8 mouse cellular contexts compared by ENCODE assay signal in the genomic region with DNA sequence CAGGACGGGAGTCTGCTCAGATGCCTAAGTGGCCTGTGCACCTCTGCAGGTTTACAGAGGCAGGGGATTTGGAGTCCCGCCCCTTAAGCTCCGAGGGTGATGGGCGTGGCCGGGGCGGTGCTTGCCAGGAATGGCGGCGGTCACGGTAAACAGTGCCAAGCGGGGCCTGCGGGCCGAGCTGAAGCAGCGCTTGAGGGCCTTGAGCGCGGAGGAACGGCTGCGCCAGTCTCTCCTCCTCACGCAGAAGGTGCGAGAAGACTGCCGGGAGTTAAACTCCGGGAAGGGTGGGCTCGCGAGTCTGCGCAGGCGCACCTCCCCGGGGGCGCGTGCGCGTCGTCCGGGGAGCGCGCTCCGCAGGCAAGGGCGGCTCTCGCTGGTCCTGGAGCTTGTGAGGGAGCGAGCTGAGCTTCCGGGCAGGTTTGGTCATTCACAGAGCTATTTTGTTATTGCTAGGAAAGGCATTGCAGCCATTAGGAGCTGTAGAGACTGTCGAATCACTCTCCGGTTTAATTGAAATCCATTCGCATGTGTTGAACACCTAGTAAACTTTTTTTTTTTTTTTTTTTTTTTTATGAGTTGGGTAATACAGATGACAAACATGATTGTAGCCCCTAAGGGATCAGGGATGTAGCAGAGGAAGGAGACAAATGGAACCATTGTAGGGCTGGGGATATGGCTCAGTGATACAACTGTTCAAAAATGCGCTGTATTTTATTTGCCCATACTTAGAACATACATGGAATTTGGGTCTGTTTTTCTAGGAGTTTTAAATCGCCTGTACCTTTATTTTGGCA. TPM values are rescaled to one million over a fixed set of nuclear protein-coding genes. Genes with fewer than 3 reads are reported as not detected.
DNase-seq lines count a peak whose midpoint lies in the region; ATAC-seq and TF ChIP-seq lines count a peak whose summit lies in the region.
"Not testable (repeated sequence)": the region's sequence is repeated elsewhere in the genome, so short reads cannot be mapped to it uniquely, and the experiment has no call there.

No protein-coding gene starts in this region.

- peak; percentile 92 for ATAC-seq in heart, embryonic 13.5 days (ENCODE audit: extremely low read depth, insufficient number of reproducible peaks, low FRiP score, low TSS enrichment)
- ATAC-seq in kidney, embryonic 15.5 days (replicated peaks; ENCODE audit: low FRiP score), result peak; percentile 98
- ATAC-seq in limb, embryonic 13.5 days (ENCODE audit: low FRiP score, low read depth), result peak; percentile 97
- peak; percentile 97 for ATAC-seq in midbrain, embryonic 15.5 days (replicated peaks)

- H3K4me1 ChIP-seq in bone marrow, adult 2 months (ENCODE audit: control insufficient read depth, insufficient read depth, low read length); forebrain, embryonic 10.5 days; heart, embryonic 13.5 days; kidney, embryonic 15.5 days; limb, embryonic 13.5 days; midbrain, embryonic 15.5 days; spleen, adult 2 months (ENCODE audit: control insufficient read depth, insufficient read depth, insufficient read length): not testable (repeated sequence)

- not testable (repeated sequence) for H3K36me3 ChIP-seq in forebrain, embryonic 10.5 days (replicated peaks); heart, embryonic 13.5 days; kidney, embryonic 15.5 days; limb, embryonic 13.5 days; midbrain, embryonic 15.5 days (replicated peaks); spleen, adult 2 months (ENCODE audit: control insufficient read depth, insufficient read depth, low read length)

- not testable (repeated sequence) for H3K4me3 ChIP-seq in bone marrow, adult 2 months (replicated peaks; ENCODE audit: control insufficient read depth, low read depth, low read length)
- H3K4me3 ChIP-seq in forebrain, embryonic 10.5 days, result peak overlapping the region; percentile 42
- H3K4me3 ChIP-seq in heart, embryonic 13.5 days, result peak overlapping the region; percentile 45
- H3K4me3 ChIP-seq in kidney, embryonic 15.5 days (replicated peaks), result peak overlapping the region; percentile 39
- peak overlapping the region; percentile 39 for H3K4me3 ChIP-seq in limb, embryonic 13.5 days
- peak overlapping the region; percentile 30 for H3K4me3 ChIP-seq in midbrain, embryonic 15.5 days
- peak overlapping the region; percentile 54 for H3K4me3 ChIP-seq in spleen, adult 2 months (ENCODE audit: extremely low read depth, insufficient read depth, insufficient read length)

- H3K9ac ChIP-seq in heart, embryonic 13.5 days, result peak overlapping the region; percentile 61; the same call in 1 of the 2 replicates
- H3K9ac ChIP-seq in kidney, embryonic 15.5 days; limb, embryonic 13.5 days; midbrain, embryonic 15.5 days: not testable (repeated sequence)

- 3% methylated on average over 19 of the region's 44 CpGs for WGBS in bone marrow, adult 2 months
- 9% methylated on average over 9 of the region's 44 CpGs for WGBS in forebrain, embryonic 10.5 days
- 5% methylated on average over 11 of the region's 44 CpGs for WGBS in heart, embryonic 13.5 days
- WGBS in kidney, embryonic 15.5 days, result 6% methylated on average over 15 of the region's 44 CpGs
- 4% methylated on average over 16 of the region's 44 CpGs for WGBS in limb, embryonic 13.5 days
- WGBS in midbrain, embryonic 15.5 days, result 17% methylated on average over 5 of the region's 44 CpGs
- WGBS in spleen, adult 2 months, result 3% methylated on average over 18 of the region's 44 CpGs

- H3K9me3 ChIP-seq in forebrain, embryonic 10.5 days; heart, embryonic 13.5 days; kidney, embryonic 15.5 days (replicated peaks); limb, embryonic 13.5 days; midbrain, embryonic 15.5 days: not testable (repeated sequence)

- not testable (repeated sequence) for TF ChIP-seq CTCF in bone marrow, adult 2 months (IDR thresholded peaks at IDR 0.05; ENCODE audit: control insufficient read depth, insufficient read depth, low read length); spleen, adult 2 months (IDR thresholded peaks at IDR 0.05; ENCODE audit: extremely low read depth, insufficient read depth, insufficient read length, insufficient replicate concordance)

- H3K27ac ChIP-seq in bone marrow, adult 2 months (ENCODE audit: control insufficient read depth, insufficient read depth, low read depth, low read length, poor library complexity), result peak overlapping the region; percentile 84
- peak overlapping the region; percentile 81 for H3K27ac ChIP-seq in forebrain, embryonic 10.5 days
- peak overlapping the region; percentile 75 for H3K27ac ChIP-seq in heart, embryonic 13.5 days (replicated peaks)
- H3K27ac ChIP-seq in kidney, embryonic 15.5 days, result peak overlapping the region; percentile 81
- not testable (repeated sequence) for H3K27ac ChIP-seq in limb, embryonic 13.5 days
- peak overlapping the region; percentile 65; the same call in 1 of the 2 replicates for H3K27ac ChIP-seq in midbrain, embryonic 15.5 days
- H3K27ac ChIP-seq in spleen, adult 2 months (ENCODE audit: insufficient read depth, low read length), result peak overlapping the region; percentile 82

- not testable (repeated sequence) for H3K27me3 ChIP-seq in forebrain, embryonic 10.5 days (ENCODE audit: poor library complexity, severe bottlenecking); heart, embryonic 13.5 days (replicated peaks); kidney, embryonic 15.5 days; limb, embryonic 13.5 days; midbrain, embryonic 15.5 days (replicated peaks); spleen, adult 2 months (ENCODE audit: control insufficient read depth, insufficient read depth, low read length)

- TF ChIP-seq POLR2A in bone marrow, adult 2 months (IDR thresholded peaks at IDR 0.05; ENCODE audit: borderline replicate concordance, control insufficient read depth, low read depth, low read length); spleen, adult 2 months (IDR thresholded peaks at IDR 0.05; ENCODE audit: low read depth, low read length): not testable (repeated sequence)

- peak overlapping the region; percentile 64 for H3K4me2 ChIP-seq in heart, embryonic 13.5 days
- H3K4me2 ChIP-seq in kidney, embryonic 15.5 days, result peak overlapping the region; percentile 53
- peak overlapping the region; percentile 57 for H3K4me2 ChIP-seq in limb, embryonic 13.5 days (replicated peaks)
- H3K4me2 ChIP-seq in midbrain, embryonic 15.5 days, result peak overlapping the region; percentile 41

- DNase-seq in A20 (ENCODE audit: low read depth, low spot score), result peak; percentile 54
- not testable (repeated sequence) for DNase-seq in forebrain, embryonic 10.5 days (ENCODE audit: extremely low spot score, low spot score)
- DNase-seq in spleen, adult 2 months (ENCODE audit: low read depth in 1 of 2, low spot score in 2 of 2), result peak in 1 of 2 experiments; percentile 65

RNA-seq across cellular contexts. Expression of a gene that starts 0.8 kb away (rescaled TPM):
- polyA plus RNA-seq in bone marrow, adult 2 months (2011; ENCODE audit: insufficient read depth, insufficient read length, low replicate concordance, missing spikeins), result 5.5 and 10.6 TPM in 2 replicates
- polyA plus RNA-seq in forebrain, embryonic 10.5 days (2016; fragmentation: Nextera tagmentation; extraction: Ambion mirVana), result 15.5 and 15.6 TPM in 2 replicates
- polyA plus RNA-seq in heart, embryonic 13.5 days (2015; fragmentation: Nextera tagmentation; extraction: Ambion mirVana), result 15.8 and 16.6 TPM in 2 replicates
- polyA plus RNA-seq in kidney, embryonic 15.5 days (2015; fragmentation: Nextera tagmentation; extraction: Ambion mirVana), result 30.3 and 31.5 TPM in 2 replicates
- polyA plus RNA-seq in limb, embryonic 13.5 days (2015; fragmentation: Nextera tagmentation; extraction: Ambion mirVana), result 24.9 and 31.3 TPM in 2 replicates
- 12.2 and 13.1 TPM in 2 replicates for polyA plus RNA-seq in midbrain, embryonic 15.5 days (2015; fragmentation: Nextera tagmentation; extraction: Ambion mirVana)
- polyA plus RNA-seq in spleen, adult 2 months (2012; rRNA removed), result 7.9 and 8.0 TPM in 2 replicates

RNA-seq across cellular contexts. Expression of a gene that starts 12.1 kb away (rescaled TPM):
- not detected in 2 replicates for polyA plus RNA-seq in bone marrow, adult 2 months (2011; ENCODE audit: insufficient read depth, insufficient read length, low replicate concordance, missing spikeins)
- not detected in 2 replicates for polyA plus RNA-seq in forebrain, embryonic 10.5 days (2016; fragmentation: Nextera tagmentation; extraction: Ambion mirVana)
- 0.24 TPM in 1 of 2 replicates, not detected in the other for polyA plus RNA-seq in heart, embryonic 13.5 days (2015; fragmentation: Nextera tagmentation; extraction: Ambion mirVana)
- 0.93 TPM in 1 of 2 replicates, not detected in the other for polyA plus RNA-seq in kidney, embryonic 15.5 days (2015; fragmentation: Nextera tagmentation; extraction: Ambion mirVana)
- polyA plus RNA-seq in limb, embryonic 13.5 days (2015; fragmentation: Nextera tagmentation; extraction: Ambion mirVana), result 0.46 TPM in 1 of 2 replicates, not detected in the other
- 1.4 TPM in 1 of 2 replicates, not detected in the other for polyA plus RNA-seq in midbrain, embryonic 15.5 days (2015; fragmentation: Nextera tagmentation; extraction: Ambion mirVana)
- polyA plus RNA-seq in spleen, adult 2 months (2012; rRNA removed), result not detected in 2 replicates

RNA-seq across cellular contexts. Expression of a gene that starts 12.3 kb away (rescaled TPM):
- polyA plus RNA-seq in bone marrow, adult 2 months (2011; ENCODE audit: insufficient read depth, insufficient read length, low replicate concordance, missing spikeins), result 2.3 and 3.1 TPM in 2 replicates
- 0.22 and 0.40 TPM in 2 replicates for polyA plus RNA-seq in forebrain, embryonic 10.5 days (2016; fragmentation: Nextera tagmentation; extraction: Ambion mirVana)
- polyA plus RNA-seq in heart, embryonic 13.5 days (2015; fragmentation: Nextera tagmentation; extraction: Ambion mirVana), result 1.5 TPM in 2 replicates
- 0.83 and 1.9 TPM in 2 replicates for polyA plus RNA-seq in kidney, embryonic 15.5 days (2015; fragmentation: Nextera tagmentation; extraction: Ambion mirVana)
- polyA plus RNA-seq in limb, embryonic 13.5 days (2015; fragmentation: Nextera tagmentation; extraction: Ambion mirVana), result 1.1 and 1.8 TPM in 2 replicates
- 0.40 and 1.1 TPM in 2 replicates for polyA plus RNA-seq in midbrain, embryonic 15.5 days (2015; fragmentation: Nextera tagmentation; extraction: Ambion mirVana)
- polyA plus RNA-seq in spleen, adult 2 months (2012; rRNA removed), result 12.8 and 13.0 TPM in 2 replicates
